Mouse (Mus musculus): Measurements from ENCODE around the gene H2-Oa.

The H2-Oa gene

DNA sequence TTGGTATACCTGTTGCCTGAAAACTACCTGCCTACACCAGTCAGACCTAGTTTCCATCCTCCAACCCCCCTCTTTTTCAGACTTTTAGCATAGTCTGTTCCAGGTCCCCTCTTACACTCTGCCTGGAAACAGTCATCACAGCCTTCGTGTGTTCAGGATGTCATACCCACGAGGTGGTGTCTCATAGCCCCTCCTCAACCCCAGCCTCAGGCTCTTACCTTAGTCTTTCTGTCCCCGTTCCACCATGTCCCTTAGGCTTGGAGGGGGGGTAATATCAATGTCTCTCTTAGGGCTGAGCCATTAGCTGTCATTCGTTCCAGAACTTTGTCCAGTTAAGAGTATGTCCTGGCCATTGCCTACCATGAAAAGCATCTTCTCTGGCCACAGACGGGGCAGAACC, 9.0 kb downstream of the H2-Oa start:
- no peak for DNase-seq (ENCODE audit: low read depth, low spot score)

DNA sequence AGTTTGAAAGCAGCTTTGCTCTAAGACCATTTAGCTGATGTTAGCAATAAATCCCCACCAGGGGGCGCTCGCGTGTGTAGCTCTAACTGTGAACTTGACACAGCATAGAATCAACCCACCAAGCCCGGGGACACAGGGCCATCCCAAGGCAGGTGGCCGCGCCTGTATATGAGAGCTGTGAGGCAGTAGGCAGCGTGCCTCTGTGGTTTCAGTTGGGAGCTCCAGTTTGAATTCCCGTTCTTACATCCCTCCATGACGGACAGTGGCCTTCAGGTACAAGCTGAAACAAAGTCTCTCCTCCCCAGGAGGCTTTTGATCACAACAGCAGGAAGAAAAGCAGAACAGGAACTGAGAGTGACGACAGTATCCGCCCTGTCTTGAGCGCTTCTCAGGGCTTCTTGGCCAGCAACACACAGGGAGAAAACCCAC, 9.5 kb downstream of the H2-Oa start:
- peak; percentile 93 for DNase-seq (ENCODE audit: low read depth, low spot score)

DNA sequence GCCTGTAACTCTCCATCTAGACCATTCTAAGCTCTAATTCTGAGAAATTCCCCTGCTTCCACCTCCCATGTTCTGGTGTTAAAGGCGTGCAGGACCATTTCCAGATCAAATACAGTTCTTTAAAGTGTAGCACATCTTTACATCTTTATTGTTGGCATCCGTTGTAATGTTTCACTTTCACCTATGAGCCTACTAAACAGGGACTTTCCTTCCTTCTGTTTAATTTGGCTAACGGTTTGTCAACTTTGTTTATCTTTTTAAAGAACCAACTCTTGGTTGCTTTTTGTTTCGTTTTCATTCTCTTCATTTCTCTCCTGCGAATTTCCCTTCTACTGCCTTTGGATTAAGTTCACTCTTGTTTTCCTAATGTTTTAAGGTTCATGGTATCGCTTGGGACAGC, 10.7 kb downstream of the H2-Oa start:
- DNase-seq (ENCODE audit: low read depth, low spot score) = no peak

DNA sequence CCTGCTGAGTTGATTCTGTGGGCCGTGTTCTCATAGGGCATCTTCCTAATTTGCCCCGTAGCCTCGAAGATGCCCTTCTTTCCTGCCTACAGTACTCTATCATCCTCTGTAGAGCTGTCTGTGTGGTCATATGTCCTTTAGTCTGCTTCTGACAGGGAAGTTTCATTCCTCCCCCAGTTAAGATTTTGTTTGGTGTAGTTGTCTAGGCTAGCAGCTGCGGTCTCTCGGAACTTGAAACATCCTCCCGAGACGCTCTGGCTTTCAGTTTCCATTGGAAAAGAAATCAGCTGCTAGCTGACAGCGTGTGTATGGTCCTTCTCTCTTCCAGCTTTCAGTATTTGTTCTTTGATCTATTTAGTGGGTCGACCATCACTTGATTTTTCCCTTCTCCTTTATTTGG, 12.7 kb downstream of the H2-Oa start:
- no peak for DNase-seq (ENCODE audit: low read depth, low spot score)

DNA sequence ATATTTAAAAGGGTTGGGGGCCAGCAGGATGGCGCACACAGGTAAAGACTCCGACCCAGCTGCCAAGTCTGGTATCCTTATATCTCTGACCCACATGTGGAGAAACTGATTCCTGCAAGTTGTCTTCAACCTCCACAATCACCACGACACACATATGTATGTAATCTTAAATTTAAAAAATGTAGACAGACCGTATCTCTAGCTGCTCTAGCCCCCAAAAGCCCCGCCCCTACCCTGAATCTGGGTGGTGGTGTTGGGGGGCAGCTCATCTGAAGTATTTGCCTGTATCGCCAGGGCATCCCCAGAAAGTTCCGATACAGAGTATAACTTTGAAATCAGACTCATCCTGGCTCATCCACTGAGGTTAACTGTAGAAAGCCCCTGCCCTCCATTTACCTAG, 14.4 kb downstream of the H2-Oa start:
- DNase-seq (ENCODE audit: low read depth, low spot score) = no peak

DNA sequence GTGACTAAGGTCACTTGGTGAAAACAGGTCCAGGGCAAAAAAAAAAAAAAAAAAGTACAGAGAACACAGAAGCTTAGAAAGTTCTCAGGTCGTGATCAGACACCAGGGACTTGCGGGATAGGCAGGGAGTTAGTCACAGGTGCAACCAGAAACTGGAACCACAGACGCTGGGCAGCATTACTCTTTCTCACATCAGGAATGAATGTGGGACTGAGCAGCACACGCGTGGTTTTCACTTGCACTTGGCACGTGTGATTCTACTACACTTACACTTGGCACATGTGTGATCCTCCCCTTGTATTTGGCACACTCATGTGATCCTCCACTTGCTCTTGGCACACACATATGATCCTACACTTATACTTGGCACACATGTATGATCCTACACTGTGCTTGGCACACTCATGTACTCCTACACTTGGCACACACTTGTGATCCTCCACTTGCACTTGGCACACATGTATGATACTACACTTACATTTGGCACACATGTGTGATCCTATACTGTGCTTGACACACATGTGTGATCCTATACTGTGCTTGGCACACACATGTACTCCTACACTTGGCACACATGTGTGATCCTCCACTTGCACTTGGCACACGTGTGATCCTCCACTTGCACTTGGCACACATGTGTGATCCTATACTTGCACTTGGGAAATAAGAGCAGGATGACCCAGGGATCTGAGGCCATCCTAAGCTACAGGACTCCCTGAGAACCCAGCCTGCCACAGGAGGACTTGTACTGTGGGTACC, 15.1 kb downstream of the H2-Oa start:
- no peak for DNase-seq (ENCODE audit: low read depth, low spot score)

DNA sequence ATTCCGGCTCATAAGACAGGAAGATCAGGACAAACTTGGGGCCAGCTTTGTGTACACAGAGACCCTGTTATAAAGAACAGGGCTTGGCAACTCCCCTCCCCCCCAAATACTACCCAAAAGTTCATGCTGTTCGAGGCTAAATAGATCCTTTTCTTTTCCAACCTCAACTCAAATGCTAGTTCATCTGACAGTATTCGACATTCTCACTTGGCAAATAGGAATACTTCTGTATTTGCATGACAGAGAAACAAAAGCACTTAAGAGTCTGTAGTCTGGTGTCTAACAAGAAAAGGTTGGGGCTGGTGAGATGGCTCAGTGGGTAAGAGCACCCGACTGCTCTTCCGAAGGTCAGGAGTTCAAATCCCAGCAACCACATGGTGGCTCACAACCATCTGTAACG, 16.3 kb downstream of the H2-Oa start:
- DNase-seq (ENCODE audit: low read depth, low spot score) = peak; percentile 64

DNA sequence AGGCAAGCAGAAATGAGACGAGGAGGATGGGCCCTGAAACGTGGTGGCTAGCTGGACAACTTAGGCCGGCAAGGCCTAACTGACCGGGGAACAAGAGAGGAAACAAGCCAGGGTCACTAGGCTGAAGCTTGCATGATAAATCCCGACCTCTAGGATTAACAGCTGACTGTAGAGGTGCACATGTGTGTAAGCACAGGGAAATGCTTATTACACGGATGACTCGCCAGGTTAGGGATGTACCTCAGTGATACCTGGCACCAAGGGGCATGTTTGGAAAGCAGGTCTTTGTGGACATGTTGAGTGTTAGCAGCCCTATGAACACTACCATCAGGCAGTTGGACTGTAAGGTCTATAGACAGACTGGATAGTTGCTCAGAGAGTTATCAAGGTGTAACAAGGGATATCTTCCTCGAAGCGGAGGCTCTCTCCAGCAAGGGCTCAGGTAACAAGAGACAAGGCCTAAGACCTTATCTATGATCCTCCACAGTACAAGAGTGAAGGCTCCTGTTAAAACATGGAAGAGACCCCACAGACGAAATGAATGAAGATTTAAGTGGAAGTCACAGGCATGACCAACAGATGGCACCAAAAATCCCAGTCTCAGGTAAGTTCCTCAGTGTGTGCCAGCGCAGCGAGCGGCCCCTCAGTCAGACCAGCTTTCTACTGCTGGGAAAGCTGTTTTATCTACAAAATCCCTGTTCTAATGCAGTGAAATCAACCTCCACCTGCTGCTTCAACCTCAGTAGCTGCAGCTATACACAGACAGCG, 17.1 kb downstream of the H2-Oa start:
- DNase-seq (ENCODE audit: low read depth, low spot score) = peak; percentile 72

DNA sequence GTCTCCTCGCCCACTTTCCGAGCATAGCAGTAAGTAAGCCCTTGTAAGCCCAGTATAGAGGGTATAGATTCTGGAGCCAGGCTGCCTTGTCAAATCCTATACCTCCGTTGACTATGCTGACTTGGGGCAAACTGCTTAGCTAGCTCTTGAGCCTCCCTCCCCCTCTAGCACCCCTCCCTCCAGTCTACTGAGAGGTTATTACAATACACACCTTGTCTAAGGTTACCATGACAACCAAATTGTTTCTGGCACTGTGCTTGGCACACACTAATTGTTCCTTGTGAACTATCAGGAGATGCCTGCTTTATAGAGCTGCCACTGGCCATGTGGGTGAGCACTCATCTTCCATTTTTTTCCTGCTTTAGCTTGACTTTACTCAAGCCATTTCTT, 17.7 kb downstream of the H2-Oa start:
- peak; percentile 63 for DNase-seq (ENCODE audit: low read depth, low spot score)

DNA sequence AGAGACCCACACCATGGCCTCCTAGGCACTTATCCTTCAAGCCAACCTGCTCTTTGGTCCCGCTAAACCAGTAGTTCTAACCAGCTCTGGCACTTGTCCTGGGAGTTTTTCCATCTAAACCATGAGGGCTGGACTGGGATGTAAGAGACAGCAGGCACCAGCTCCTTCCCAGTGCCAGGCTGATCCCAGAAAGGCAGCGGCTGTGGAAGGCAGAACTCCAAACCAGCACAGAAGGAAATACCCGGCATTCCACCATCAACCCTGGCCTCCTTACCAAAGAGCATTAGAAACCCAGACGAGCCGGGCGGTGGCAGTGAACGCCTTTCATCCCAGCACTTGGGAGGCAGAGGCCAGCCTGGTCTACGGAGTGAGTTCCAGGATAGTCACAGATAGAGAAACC, 18.2 kb downstream of the H2-Oa start:
- peak; percentile 30 for DNase-seq (ENCODE audit: low read depth, low spot score)

DNA sequence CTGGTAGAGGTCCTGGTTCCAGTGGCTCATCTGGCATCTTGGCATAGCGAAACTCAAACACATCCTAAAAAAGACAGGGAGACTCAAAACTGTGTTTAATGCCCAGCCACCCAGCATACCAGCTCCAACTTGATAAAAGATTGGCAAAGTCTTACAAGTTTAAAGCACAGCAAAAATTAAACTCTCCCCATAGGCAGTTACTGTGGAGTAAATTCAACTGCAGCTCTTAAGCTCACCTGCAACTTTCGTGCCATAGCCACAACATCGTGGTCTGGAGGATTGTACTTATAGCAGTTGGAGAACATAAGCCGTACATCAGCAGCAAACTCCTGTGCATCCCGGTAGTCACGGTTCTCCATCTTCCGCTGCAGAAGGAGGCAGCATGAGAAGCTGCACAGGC, 22.0 kb downstream of the H2-Oa start:
- no peak for DNase-seq (ENCODE audit: low read depth, low spot score)

DNA sequence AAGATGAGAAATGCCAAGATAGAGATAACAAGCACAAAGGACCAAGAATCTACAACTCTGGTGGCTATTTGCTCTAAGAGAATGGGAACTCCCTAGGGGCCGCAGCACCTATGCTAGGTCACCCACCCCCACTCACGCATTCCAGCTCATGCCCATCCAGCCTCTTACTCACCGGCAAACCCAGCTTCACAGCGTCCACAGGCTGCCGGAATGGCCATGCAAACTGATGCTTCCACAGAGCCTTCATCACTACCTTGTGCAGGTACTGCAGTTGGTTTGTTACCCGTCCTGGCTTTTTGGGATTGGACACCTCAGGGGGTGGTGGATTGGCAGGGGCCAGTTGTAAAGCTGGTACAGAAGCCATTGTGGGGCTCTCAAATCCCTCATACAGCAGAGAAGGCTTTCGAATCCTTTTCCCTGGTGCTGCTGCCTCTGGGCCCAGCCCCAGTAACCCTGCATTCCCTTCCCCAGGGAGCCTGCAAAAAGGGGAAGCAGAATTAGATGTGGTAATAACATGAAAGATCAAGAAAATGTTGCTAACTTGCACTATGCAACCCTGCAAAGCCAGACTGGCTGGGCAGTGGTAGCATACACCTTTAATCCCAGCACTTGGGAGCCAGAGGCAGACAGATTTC, 24.7 kb downstream of the H2-Oa start:
- DNase-seq (ENCODE audit: low read depth, low spot score) = no peak

DNA sequence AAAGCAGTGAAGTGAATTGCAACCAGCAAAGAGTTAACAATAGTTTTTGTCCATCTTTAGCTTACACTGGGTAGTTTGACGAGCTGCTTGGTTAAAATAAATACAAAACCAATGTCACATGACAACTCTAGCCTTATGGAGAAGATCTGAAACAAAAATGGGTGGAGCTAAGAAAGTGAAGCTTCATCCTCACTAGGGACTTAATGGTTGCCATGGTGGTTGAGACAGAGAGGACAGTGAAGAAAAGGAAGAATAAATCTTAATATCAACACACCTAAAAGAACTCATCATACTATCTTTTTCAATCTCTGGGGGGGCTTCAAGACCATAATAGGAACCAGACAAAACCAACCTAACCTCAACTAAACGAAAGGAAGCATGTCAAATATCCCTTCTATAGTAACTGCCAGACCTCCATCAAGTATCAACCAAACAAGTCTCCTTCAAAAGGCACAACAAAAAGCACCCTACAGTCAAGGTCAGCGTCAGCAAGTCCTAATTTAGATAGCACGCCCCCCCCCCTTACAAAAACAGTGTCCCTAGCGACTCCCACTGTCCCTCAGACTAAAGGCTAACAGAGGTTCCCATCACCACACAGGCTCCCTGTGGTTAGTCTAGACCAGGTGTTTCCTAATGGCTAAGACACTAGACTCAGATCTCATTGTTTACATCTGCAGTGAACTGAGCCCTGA, 25.4 kb downstream of the H2-Oa start:
- DNase-seq (ENCODE audit: low read depth, low spot score) = peak; percentile 72

DNA sequence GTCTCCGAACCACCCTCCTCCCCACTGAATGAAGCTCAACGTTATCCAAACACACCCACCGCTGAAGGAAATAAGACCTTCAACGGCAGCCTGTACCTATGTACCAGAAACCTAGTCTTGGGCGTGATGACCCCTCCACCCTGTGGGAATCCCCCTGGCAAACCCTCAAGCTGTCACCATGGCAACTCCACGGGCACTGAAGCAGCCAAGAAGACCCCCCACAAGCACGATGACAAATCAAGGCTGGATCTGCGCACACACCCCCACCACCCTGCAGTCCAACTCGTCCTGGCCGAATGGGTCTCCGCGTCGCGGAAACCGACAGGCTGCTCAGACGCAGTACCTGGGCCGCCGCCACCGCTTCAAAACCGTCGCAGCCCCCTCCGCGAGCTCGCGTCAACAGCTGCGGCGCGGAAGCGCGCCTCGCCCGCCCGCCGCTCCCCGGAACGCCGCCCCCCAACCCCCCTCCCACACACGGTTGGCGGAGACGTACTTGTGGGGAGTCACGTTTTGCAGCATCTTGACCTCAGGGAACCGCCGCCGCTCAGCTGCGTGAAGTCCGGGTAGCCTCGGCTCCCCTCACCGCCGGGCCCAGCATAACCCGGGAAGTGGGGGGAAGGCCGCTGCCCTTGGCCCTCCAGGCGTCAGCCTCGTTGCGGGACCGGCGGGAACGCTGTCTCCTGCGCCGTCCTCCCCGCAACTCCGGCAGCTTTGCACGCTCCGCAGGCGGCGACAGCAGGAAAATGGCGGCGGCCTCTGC, 26.2 kb downstream of the H2-Oa start:
- DNase-seq (ENCODE audit: low read depth, low spot score) = peak; percentile 77

DNA sequence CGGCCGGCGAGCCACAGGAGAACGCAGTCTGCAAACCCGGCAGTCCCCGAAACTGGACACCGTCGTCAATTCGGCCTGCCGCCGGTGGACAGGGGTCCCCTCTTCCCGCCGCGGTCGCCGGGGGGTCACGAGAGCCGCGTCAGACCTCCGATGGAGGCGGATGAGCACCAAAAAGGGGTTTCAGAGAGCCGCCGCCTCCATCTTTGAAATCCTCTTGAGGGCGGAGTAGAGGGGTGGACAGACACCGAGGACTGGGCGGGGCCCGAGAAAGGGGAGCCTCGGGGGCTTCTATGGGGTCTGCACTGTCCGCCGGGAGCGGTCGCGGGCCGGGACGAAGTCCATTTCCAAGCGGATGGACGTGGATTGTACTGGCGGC, 26.7 kb downstream of the H2-Oa start:
- no peak for DNase-seq (ENCODE audit: low read depth, low spot score)

DNA sequence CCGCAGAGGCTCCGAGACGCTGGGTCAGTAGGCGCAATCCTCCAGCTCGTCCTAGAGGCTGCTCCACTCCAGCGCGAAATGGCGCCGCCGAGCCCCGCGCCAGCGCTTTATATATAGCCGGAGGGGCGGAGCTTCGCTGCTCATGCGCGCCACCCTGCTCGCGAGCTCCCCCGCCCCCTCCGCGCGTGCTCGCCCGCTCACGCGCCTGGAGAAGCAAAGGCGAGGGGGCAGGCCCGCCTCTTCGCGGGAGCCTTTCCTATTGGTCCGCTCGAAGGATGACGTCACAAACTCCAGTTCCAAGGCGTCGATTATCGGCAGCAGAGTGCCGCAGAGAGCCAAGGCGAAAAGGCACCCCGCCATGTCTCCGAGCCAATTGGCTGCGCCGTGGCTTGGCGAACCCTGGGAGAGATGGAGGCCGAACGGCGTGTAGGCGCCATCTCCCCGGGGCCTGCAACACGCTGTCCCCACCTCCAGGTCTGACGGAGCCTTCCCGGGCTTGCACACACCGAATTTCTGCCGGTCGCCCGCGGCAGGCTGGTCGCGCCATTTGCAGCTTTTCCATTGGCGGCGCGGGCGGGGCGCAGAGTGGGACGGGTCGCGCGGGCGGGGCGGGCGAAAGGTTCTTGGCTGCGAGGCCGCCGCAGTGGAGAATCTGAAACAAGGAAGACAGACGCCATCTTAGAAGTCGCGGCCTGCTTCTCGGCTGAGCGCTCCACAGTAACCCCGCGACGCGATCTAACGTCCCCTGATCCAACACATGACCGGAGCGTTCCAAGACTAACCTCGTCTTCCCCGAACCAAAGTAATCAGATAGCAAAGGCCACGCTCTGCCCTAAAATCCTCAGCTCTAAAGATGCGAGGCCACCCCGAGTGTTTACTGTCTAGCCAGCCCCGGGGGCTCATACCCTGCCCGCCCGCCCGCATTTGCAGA, 27.4 kb downstream of the H2-Oa start, which contains the start of gene H2-DMa:
H2-DMa (plus strand) TSS at position 293 of the 931 bp plus-strand sequence.
- DNase-seq (ENCODE audit: low read depth, low spot score) = peak; percentile 98

DNA sequence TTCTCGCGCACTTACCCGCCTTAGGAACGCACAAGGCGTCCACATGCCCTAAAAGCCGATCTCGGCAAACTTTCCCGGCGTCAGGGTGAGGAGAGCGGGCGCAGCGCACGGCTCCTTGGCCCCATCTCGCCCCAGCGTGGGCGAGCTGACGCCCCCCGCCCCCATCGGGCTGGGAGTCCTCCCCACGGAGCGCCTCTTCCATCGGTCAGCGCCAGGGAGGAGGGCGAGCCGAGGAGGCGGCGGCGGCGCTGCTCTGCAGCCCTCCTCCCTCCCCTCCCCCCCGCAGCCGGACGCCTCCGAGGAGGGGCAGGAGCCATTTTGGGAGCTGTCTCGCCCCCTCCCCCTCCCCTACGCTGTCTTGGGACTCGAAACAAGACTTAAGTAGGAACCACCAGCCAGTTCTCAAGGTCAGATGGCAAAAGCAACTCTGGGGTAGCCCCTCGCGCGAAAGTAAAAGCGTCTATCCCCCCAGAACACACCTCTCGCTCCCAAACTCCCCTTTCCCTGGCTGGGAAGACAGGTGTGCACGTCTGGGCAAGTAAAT, 28.1 kb downstream of the H2-Oa start:
- peak; percentile 88 for DNase-seq (ENCODE audit: low read depth, low spot score)

DNA sequence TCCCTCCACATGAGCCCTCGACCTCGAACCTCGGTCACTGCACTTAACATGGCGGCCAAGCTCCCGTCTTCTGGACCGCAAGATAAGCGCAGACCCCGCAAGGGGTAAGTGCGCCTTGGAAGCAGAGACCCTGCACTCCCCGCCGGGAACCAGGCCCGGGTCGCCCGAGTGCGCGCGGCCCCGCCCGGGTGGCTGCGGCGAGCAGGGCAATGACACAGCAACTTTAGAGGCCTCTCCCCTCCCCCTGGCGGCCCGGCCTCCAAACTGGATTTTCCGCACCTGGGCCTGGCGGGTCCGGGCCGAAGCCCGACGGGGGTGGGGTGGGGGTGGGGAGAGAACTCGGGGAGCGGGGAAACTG, 28.7 kb downstream of the H2-Oa start:
- no peak for DNase-seq (ENCODE audit: low read depth, low spot score)

DNA sequence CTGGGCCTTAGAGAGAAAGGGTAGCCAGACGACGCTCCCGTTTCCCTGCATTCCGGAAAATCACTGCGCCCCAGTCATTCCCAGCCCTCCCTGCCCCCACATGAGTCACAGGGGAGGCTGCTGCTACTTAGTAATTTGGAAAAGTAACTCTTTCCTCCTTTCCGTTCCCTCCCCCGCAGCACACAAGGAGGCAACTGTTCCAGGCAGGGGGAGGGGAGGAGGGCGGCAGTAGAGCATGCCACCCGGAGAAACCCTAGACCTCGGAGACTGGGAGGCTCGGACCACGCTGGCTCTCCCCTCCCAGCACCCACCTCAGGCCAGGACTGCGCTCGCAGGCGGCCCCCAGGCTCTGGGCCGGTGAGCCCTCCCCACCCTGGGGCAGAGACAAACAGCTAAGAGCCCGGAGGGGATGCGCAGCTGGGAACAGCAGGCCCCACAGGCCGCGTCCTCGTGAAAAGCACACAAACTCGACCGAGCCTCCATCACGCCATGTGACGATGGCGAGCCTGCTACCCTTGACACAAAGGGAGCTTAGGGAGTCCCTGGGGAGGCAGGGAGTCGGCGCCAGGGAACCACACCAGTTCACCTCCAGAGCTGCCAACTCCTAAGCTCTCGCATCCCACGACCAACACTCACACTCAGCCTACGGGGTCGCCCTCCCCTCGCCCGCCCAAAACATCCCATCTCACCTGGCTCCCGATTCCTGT, 29.2 kb downstream of the H2-Oa start:
- peak; percentile 91 for DNase-seq (ENCODE audit: low read depth, low spot score)

DNA sequence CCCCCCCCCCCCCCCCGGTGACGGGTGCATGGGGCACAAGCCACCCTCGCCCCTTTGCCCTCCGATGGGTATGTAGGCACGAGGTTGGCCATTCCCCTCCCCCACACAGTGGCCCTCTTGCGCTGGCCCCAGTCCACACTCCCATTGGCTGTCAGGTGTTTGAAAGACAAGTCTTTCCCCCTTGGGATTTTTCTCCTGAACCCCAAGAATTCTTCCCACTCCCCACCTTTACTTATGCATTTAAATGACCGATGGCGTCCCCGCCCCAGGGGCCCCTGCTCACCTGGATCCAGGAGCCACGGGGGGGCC, 29.7 kb downstream of the H2-Oa start:
- DNase-seq (ENCODE audit: low read depth, low spot score) = no peak

Measured in R1 (cell line).